Mouse (Mus musculus) intestine, postnatal 0 days (tissue): Measurements from ENCODE around the gene Khdc1b. TPM values are rescaled to one million over a fixed set of nuclear protein-coding genes. Genes with fewer than 3 reads are reported as not detected.
"Not testable (repeated sequence)": the region's sequence is repeated elsewhere in the genome, so short reads cannot be mapped to it uniquely, and the experiment has no call there.

Experiments
- ATAC-seq: fragments of 200-750 bp; cut with Nextera tagmentation; 2 replicates; pipeline ENCODE4 v1.8.0; 2017; ENCODE audit warnings: mild to moderate bottlenecking, moderate TSS enrichment, moderate library complexity
- H3K27ac ChIP-seq: fragments of 300-500 bp; sonication (generic); 2 replicates; pipeline ENCODE4 v1.5.1; 2014; ENCODE audit warnings: mild to moderate bottlenecking, low read depth, low read length, moderate library complexity
- H3K27me3 ChIP-seq: fragments of 300-500 bp; sonication (generic); replicated peaks from 2 replicates; pipeline ENCODE4 v1.6.1; 2014; ENCODE audit warnings: low read length, mixed read lengths; ENCODE audit not compliant: control insufficient read depth, insufficient read depth
- H3K36me3 ChIP-seq: fragments of 300-500 bp; sonication (generic); 2 replicates; pipeline ENCODE4 v1.6.1; 2014; ENCODE audit warnings: mild to moderate bottlenecking, moderate library complexity; ENCODE audit not compliant: control insufficient read depth, insufficient read depth
- H3K4me1 ChIP-seq: fragments of 300-500 bp; sonication (generic); replicated peaks from 2 replicates; pipeline ENCODE4 v1.6.1; 2014; ENCODE audit warnings: antibody characterized with exemption, low read length, mixed read lengths; ENCODE audit not compliant: control insufficient read depth, insufficient read depth
- H3K4me2 ChIP-seq: fragments of 300-500 bp; sonication (generic); replicated peaks from 2 replicates; pipeline ENCODE4 v1.6.1; 2014; ENCODE audit warnings: low read depth, mild to moderate bottlenecking, moderate library complexity
- H3K4me3 ChIP-seq: fragments of 300-500 bp; sonication (generic); 2 replicates; pipeline ENCODE4 v1.5.1; 2014; ENCODE audit warnings: low read depth, low read length
- H3K9ac ChIP-seq: fragments of 300-500 bp; sonication (generic); 2 replicates; pipeline ENCODE4 v1.6.1; 2014; ENCODE audit warnings: mild to moderate bottlenecking, low read depth, low read length
- H3K9me3 ChIP-seq: fragments of 300-500 bp; sonication (generic); 2 replicates; pipeline ENCODE4 v1.6.1; 2016; ENCODE audit warnings: mixed run types; ENCODE audit not compliant: control insufficient read depth
- CTCF ChIP-seq: sonication (generic); IDR thresholded peaks from 2 replicates; pipeline ENCODE4 v1.5.1; 2016; ENCODE audit warnings: low read depth, mild to moderate bottlenecking, control low read depth, antibody characterized with exemption, moderate library complexity
- WGBS: fragments of 180-500 bp; shearing (Covaris S2); extraction: QIAGEN DNeasy Blood & Tissue Kit; methylation state at CpG from one replicate; pipeline ENCODE4 v1.1.7; 2014; 5-methylcytosine and 5-hydroxymethylcytosine counted together
- polyA plus RNA-seq: library from polyadenylated mRNA; unstranded; fragments of >200 nt; fragmentation: Nextera tagmentation; extraction: Ambion mirVana; gene quantifications from 2 replicates; pipeline ENCODE4 v1.2.1, GENCODE M21; 2015

The Khdc1b gene
- polyA plus RNA-seq = 0.07 and 0.08 TPM in 2 replicates

- TF ChIP-seq CTCF = no peak
- no peak within 1 kb of the TSS for H3K4me3 ChIP-seq
- H3K36me3 ChIP-seq = no peaks in the 10 kb centered on the region
- no peak within 1 kb of the TSS for H3K4me2 ChIP-seq
- no peak for ATAC-seq
- H3K9me3 ChIP-seq = no peaks in the 10 kb centered on the region
- H3K27ac ChIP-seq = no peak within 1 kb of the TSS
- 87% methylated on average over 1 of the region's 1 CpGs for WGBS
- H3K27me3 ChIP-seq = no peaks in the 10 kb centered on the region
- no peak within 1 kb of the TSS for H3K9ac ChIP-seq
- H3K4me1 ChIP-seq = no peaks in the 10 kb centered on the region
These were observed at the start of gene Khdc1b for GRCm38 (mm10) chr1:21383256-21383655. Gene Khdc1b, plus strand, starts transcription at chr1:21383556.

GRCm38 (mm10) chr1:21335836-21336235 lies 47.5 kb upstream of the Khdc1b start:
- H3K9ac ChIP-seq = no peak overlapping the region
- H3K4me1 ChIP-seq = no peaks in the 10 kb centered on the region
- H3K27ac ChIP-seq = no peak overlapping the region
- H3K36me3 ChIP-seq = no peaks in the 10 kb centered on the region
- no peak overlapping the region for H3K4me2 ChIP-seq
- no peak for ATAC-seq
- no peaks in the 10 kb centered on the region for H3K9me3 ChIP-seq
- H3K4me3 ChIP-seq = no peak overlapping the region
- no peak for TF ChIP-seq CTCF
- no peaks in the 10 kb centered on the region for H3K27me3 ChIP-seq

GRCm38 (mm10) chr1:21340745-21341144 lies 42.6 kb upstream of the Khdc1b start:
- ATAC-seq = no peak
- H3K36me3 ChIP-seq = no peaks in the 10 kb centered on the region
- no peak for TF ChIP-seq CTCF
- WGBS = 93% methylated on average over 1 of the region's 1 CpGs
- H3K27me3 ChIP-seq = no peaks in the 10 kb centered on the region
- no peak overlapping the region for H3K27ac ChIP-seq
- H3K4me1 ChIP-seq = no peaks in the 10 kb centered on the region
- no peak overlapping the region for H3K4me3 ChIP-seq
- no peak overlapping the region for H3K9ac ChIP-seq
- no peaks in the 10 kb centered on the region for H3K9me3 ChIP-seq
- no peak overlapping the region for H3K4me2 ChIP-seq

GRCm38 (mm10) chr1:21344253-21344652 lies 39.1 kb upstream of the Khdc1b start:
- H3K27me3 ChIP-seq = no peaks in the 10 kb centered on the region
- ATAC-seq = peak; percentile 86
- H3K4me3 ChIP-seq = no peak overlapping the region
- H3K4me1 ChIP-seq = no peaks in the 10 kb centered on the region
- WGBS = 48% methylated on average over 4 of the region's 4 CpGs
- TF ChIP-seq CTCF = peak; percentile 91
- H3K9me3 ChIP-seq = no peaks in the 10 kb centered on the region
- no peak overlapping the region for H3K4me2 ChIP-seq
- no peak overlapping the region for H3K9ac ChIP-seq
- no peaks in the 10 kb centered on the region for H3K36me3 ChIP-seq
- H3K27ac ChIP-seq = peak overlapping the region; percentile 57

- H3K36me3 ChIP-seq, H3K4me2 ChIP-seq, H3K4me1 ChIP-seq, H3K9me3 ChIP-seq, H3K4me3 ChIP-seq, H3K27me3 ChIP-seq, H3K9ac ChIP-seq: not testable (repeated sequence)
- 69% methylated on average over 7 of the region's 7 CpGs for WGBS
- peak overlapping the region; percentile 57 for H3K27ac ChIP-seq
- peak; percentile 62 for ATAC-seq
These were observed 38.6 kb upstream of the Khdc1b start for GRCm38 (mm10) chr1:21344752-21345151.

- WGBS = 78% methylated on average over 2 of the region's 2 CpGs
These were observed 34.0 kb upstream of the Khdc1b start, which contains the start of gene Khdc1a for GRCm38 (mm10) chr1:21349341-21349740. Gene Khdc1a, plus strand, starts transcription at chr1:21349641.

GRCm38 (mm10) chr1:21368031-21368430 lies 15.3 kb upstream of the Khdc1b start, which contains the start of gene Khdc1c:
Gene Khdc1c, plus strand, starts transcription at chr1:21368331.
- 78% methylated on average over 1 of the region's 1 CpGs for WGBS
- H3K4me2 ChIP-seq, H3K36me3 ChIP-seq, H3K4me3 ChIP-seq, H3K4me1 ChIP-seq, H3K9me3 ChIP-seq, H3K27ac ChIP-seq, H3K9ac ChIP-seq, H3K27me3 ChIP-seq, ATAC-seq: not testable (repeated sequence)

More at GRCm38 (mm10) chr1:21349341-21349740, 34.0 kb upstream of the Khdc1b start, which contains the start of gene Khdc1a:
- no peak within 1 kb of the TSS for H3K4me3 ChIP-seq
- no peaks in the 10 kb centered on the region for H3K4me1 ChIP-seq
- no peaks in the 10 kb centered on the region for H3K36me3 ChIP-seq
- ATAC-seq = no peak
- no peaks in the 10 kb centered on the region for H3K9me3 ChIP-seq
- H3K4me2 ChIP-seq = no peak within 1 kb of the TSS
- no peaks in the 10 kb centered on the region for H3K27me3 ChIP-seq
- TF ChIP-seq CTCF = no peak
- H3K9ac ChIP-seq = no peak within 1 kb of the TSS
- no peak within 1 kb of the TSS for H3K27ac ChIP-seq
